Mouse (Mus musculus): Measurements from ENCODE around the gene Ubxn11. TPM values are rescaled to one million over a fixed set of nuclear protein-coding genes. Genes with fewer than 3 reads are reported as not detected.

Gene Ubxn11
- polyA plus RNA-seq, 1 experiment from 2014 or later: 2.1 TPM

DNA sequence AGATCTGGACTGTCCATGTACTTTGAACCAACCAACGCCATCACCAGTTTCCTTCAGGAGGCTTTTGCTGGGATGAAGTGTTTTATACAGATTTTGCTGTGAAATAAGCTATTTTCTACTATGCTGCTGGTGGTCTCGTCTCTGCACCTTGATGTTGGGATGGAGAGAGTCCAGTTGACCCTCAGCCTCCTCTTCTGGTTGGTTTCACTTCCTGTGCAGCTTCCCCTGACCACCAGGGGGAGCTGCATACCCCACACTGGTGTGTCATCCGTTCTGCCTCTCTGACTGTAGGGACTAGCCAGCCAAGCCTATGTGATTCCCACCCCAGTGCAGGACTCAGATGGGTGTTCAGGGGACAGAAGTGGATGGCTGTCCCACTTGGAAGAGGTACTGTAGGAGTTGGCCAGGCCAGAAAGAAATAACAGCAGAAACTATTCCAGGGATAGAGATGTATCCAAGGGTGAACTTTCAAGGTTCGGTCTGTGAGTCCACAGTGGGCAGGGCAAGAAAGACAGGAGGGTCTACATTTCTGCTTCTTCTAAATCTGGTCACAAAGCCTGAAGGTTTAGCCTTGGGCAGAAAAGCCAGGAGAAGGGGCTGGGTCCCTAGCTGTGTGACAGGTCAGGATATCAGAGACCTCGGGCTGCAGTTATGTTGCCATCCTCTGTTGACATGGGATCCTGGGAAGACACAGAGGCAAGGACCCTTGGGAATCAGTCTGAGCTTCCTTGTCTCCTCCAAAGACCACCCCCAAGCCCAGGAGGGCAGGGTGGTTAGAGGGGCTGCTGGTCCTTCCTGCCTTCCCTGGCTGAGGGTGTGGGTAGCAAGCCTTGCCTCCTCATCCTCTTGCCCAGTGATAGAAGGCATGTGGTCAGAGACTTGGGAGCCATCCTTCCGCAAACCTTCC is 9.7 kb upstream of the Ubxn11 start:
- Histone ChIP-seq H3K9me3 (no peaks in the 10 kb centered on the region), H3K9ac (no peak overlapping the region), H3K4me3 (no peak overlapping the region), H3K27ac (replicated peaks) (no peak overlapping the region), H3K27me3 (replicated peaks) (no peaks in the 10 kb centered on the region), H3K36me3 (no peaks in the 10 kb centered on the region), H3K4me1 (no peaks in the 10 kb centered on the region), H3K4me2 (no peak overlapping the region)
- ATAC-seq (ENCODE audit: extremely low read depth, insufficient number of reproducible peaks, low FRiP score, low TSS enrichment): no peak
- 68% methylated on average over 6 of the region's 6 CpGs for WGBS

DNA sequence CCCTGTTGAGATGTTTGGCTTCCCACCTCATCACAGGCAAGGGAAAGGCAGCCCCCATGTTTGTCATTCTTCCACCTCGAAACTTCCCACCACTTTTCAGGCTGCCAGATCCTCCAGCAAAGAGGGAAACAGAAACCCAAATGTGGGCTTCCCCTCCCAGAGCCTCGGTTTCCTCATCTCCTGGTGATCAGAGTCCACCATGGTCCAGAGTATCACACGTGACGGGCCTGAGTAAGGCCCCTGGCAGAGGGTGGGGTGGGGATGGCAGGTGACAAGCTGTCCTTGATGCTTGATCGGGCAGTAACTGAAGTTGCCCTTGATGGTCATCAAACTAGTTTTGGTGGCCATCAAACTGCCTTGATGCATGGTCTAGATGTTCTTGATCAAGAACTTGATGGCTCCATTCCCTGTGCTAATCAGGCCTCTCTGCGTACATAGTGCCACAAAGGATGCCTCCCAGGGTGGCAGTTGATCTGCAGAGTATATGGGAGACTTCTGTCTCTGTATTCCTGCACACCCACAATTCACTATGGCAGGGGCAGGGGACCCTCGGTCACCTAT is 8.3 kb upstream of the Ubxn11 start:
- no peak overlapping the region for H3K9ac ChIP-seq
- H3K36me3 ChIP-seq: no peaks in the 10 kb centered on the region
- 78% methylated on average over 7 of the region's 7 CpGs for WGBS
- H3K4me3 ChIP-seq: no peak overlapping the region
- H3K4me1 ChIP-seq: no peaks in the 10 kb centered on the region; the same call in 1 of the 2 replicates
- no peak overlapping the region for H3K4me2 ChIP-seq
- ATAC-seq (ENCODE audit: extremely low read depth, insufficient number of reproducible peaks, low FRiP score, low TSS enrichment): no peak
- H3K27ac ChIP-seq (replicated peaks): no peak overlapping the region
- H3K27me3 ChIP-seq (replicated peaks): no peaks in the 10 kb centered on the region
- no peaks in the 10 kb centered on the region for H3K9me3 ChIP-seq

DNA sequence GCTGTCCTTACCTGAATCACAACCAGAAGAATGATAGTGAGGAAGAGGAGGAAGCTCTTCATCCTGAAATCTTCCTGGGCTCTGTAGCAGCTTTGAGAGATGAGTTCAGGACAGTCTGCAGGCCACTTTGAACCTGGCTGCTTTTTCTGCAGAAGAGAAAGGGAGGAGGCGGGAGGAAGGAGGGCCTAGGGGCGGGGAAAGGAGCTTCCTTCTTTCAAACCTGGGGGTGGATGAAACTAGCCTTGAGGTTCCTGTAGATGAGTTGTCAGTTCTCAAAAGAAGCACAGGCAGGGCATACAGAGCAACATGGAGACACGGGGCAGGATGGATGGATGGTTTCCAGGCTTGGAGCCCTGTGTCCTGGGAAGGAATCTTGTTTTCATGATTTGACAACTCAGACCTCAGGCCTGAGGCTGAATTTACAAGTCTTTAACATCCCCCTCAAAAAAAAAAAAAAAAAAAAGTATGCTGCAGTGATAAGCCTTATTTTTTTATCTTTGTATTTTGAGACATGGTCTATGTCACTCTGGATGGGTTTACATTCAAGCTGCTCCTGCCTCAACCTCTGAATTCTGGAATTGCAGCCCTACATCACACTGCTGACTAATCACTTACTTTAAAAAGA is 7.3 kb upstream of the Ubxn11 start, which contains the start of gene Cd52:
Gene Cd52 (minus strand): TSS at position 160 of the 625 bp plus-strand sequence.
- H3K9ac ChIP-seq: no peak within 1 kb of the TSS
- H3K9me3 ChIP-seq: no peaks in the 10 kb centered on the region
- no peaks in the 10 kb centered on the region for H3K36me3 ChIP-seq
- no peak for ATAC-seq (ENCODE audit: extremely low read depth, insufficient number of reproducible peaks, low FRiP score, low TSS enrichment)
- H3K27ac ChIP-seq (replicated peaks): no peak within 1 kb of the TSS
- H3K4me1 ChIP-seq: no peaks in the 10 kb centered on the region; the same call in 1 of the 2 replicates
- no peak within 1 kb of the TSS for H3K4me2 ChIP-seq
- no peak within 1 kb of the TSS for H3K4me3 ChIP-seq
- no peaks in the 10 kb centered on the region for H3K27me3 ChIP-seq (replicated peaks)
- 56% methylated on average over 3 of the region's 3 CpGs for WGBS

DNA sequence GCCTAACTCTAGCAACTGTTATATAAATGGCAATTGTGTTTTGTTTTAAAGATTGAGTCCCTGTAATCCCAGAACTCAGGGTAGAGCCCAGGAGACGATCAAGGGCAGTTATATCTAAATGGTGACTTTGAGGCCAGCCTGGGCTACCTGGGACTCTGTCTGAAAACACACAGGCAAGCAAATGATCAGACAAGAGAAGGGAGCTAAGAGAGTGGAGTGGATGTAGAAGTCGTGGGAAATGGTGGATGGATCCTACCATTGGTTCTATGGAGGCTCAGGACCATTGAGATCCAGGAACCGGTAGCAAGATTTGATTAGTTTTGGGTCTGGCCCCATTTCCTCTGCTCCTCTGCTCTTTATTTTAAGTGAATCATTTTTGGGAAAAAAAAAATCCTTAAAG is 6.2 kb upstream of the Ubxn11 start:
- Histone ChIP-seq H3K36me3 (no peaks in the 10 kb centered on the region), H3K4me3 (no peak overlapping the region), H3K27me3 (replicated peaks) (no peaks in the 10 kb centered on the region), H3K27ac (replicated peaks) (no peak overlapping the region), H3K4me2 (no peak overlapping the region), H3K9me3 (no peaks in the 10 kb centered on the region), H3K9ac (no peak overlapping the region), H3K4me1 (no peaks in the 10 kb centered on the region; the same call in 1 of the 2 replicates)
- no peak for ATAC-seq (ENCODE audit: extremely low read depth, insufficient number of reproducible peaks, low FRiP score, low TSS enrichment)
- WGBS: 72% methylated on average over 3 of the region's 3 CpGs

DNA sequence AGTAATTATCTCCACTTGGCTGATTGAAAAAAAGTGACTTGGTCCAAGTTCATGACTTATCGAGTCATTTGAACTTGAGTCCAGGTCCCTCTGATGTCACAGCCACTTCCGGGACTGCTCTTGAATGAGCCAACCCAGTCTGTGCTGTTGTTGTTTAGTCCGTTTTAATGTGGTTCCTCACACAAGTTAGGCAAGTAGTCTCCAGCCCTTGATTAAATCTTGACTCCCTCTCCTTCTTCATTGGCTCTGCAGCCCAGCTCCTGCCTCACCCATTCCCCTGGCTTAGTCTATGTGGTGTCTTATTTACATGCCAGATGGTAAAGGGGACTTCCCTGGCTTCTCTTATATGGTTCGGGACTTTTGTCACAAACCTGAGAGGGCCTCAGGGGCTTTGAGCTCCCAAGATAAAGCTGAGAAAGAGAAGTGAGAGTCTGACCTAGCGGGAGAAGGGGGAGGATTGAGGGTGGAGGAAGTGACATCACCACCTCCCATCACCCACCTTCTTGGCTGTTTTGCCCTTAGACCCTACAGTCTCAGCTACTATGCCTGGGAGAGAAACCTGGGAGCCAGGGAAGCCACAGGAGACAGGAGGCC is 5.3 kb upstream of the Ubxn11 start:
- WGBS: 62% methylated on average over 5 of the region's 5 CpGs
- ATAC-seq (ENCODE audit: extremely low read depth, insufficient number of reproducible peaks, low FRiP score, low TSS enrichment): no peak
- Histone ChIP-seq H3K27me3 (replicated peaks) (no peaks in the 10 kb centered on the region), H3K9ac (no peak overlapping the region), H3K36me3 (no peaks in the 10 kb centered on the region), H3K4me1 (no peaks in the 10 kb centered on the region; the same call in 1 of the 2 replicates), H3K4me2 (no peak overlapping the region), H3K9me3 (no peaks in the 10 kb centered on the region), H3K27ac (replicated peaks) (no peak overlapping the region), H3K4me3 (no peak overlapping the region)

DNA sequence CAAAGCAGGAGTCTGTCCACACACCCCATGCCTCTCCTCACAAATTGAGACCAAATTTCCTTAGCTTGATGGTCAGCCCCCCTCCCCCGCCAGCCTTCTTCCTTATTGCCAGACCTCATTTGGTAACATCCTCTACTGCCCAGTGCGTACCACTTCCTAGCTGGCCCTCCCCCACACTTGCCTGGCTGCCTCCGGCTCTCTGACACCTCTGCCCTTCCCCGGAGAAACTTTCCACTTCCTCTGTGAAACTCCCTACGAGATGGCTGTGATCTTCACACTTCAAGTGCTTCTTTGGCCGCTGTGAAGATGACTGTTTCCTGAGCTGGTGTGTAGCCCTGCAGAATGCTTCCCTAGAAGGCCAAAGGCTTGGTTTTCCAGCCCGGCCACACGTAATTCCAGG is 3.7 kb upstream of the Ubxn11 start:
- no peak for ATAC-seq (ENCODE audit: extremely low read depth, insufficient number of reproducible peaks, low FRiP score, low TSS enrichment)
- H3K4me3 ChIP-seq: no peak overlapping the region

DNA sequence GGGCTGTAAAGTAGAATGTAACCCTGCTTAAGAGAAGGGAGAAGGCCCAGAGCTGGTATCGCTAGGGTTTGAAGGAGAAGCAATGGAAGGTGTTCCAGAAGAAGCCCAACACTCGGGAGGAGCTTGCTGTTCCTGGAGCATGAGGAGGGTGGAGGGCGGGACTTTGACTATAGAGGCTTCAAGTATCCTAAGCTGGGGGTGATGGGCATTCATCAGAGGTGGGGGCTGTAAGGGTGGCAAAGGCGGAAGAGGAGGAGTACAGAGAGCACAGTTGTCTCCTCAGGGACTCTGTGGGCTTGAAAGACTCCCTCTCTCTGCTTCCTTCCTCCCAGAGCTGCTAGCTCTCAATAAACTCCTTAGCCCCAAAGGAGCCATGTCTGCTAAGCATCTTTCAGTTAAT is 2.1 kb upstream of the Ubxn11 start:
- no peak overlapping the region for H3K27ac ChIP-seq (replicated peaks)
- peaks cover 6% of the 10 kb centered on the region for H3K4me1 ChIP-seq
- H3K27me3 ChIP-seq (replicated peaks): no peaks in the 10 kb centered on the region
- H3K9me3 ChIP-seq: no peaks in the 10 kb centered on the region
- H3K9ac ChIP-seq: no peak overlapping the region
- H3K36me3 ChIP-seq: no peaks in the 10 kb centered on the region
- no peak overlapping the region for H3K4me3 ChIP-seq
- WGBS: 65% methylated on average over 4 of the region's 4 CpGs
- no peak for ATAC-seq (ENCODE audit: extremely low read depth, insufficient number of reproducible peaks, low FRiP score, low TSS enrichment)
- no peak overlapping the region for H3K4me2 ChIP-seq

More for the DNA sequence above, 3.7 kb upstream of the Ubxn11 start:
- Histone ChIP-seq H3K27me3 (replicated peaks) (no peaks in the 10 kb centered on the region), H3K9ac (no peak overlapping the region), H3K36me3 (no peaks in the 10 kb centered on the region), H3K27ac (replicated peaks) (no peak overlapping the region), H3K4me2 (no peak overlapping the region), H3K4me1 (peaks cover 6% of the 10 kb centered on the region), H3K9me3 (no peaks in the 10 kb centered on the region)
- WGBS: 35% methylated on average over 8 of the region's 8 CpGs

DNA sequence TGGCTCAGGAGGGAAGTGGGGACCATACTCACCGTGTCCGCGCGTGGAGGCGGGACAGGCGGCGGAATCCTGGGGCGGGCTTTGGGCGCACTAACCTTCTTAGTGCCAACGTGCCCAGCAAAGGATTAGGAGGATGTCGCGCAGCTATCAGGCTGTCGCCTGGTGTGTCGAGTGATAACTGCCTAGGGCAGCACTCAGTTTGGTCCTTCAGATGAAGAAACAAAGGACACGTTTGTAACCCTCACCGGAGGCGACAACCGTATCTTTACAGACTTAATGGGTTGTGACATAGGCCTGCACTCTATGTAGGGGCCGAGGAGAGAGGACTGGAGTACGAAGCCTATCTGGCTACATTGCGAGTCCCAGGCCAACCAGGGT is 361 bp downstream of the Ubxn11 start:
- no peak overlapping the region for H3K27ac ChIP-seq (replicated peaks)
- H3K4me3 ChIP-seq: peak overlapping the region; percentile 84
- H3K36me3 ChIP-seq: no peaks in the 10 kb centered on the region
- no peaks in the 10 kb centered on the region for H3K27me3 ChIP-seq (replicated peaks)
- H3K4me1 ChIP-seq: peaks cover 6% of the 10 kb centered on the region
- 0 out of 2 replicates have a peak, but pooled peaks have one; percentile 28 for ATAC-seq (ENCODE audit: extremely low read depth, insufficient number of reproducible peaks, low FRiP score, low TSS enrichment)
- peak overlapping the region; percentile 80 for H3K4me2 ChIP-seq
- H3K9me3 ChIP-seq: no peaks in the 10 kb centered on the region
- peak overlapping the region; percentile 82 for H3K9ac ChIP-seq
- 3% methylated on average over 21 of the region's 21 CpGs for WGBS

DNA sequence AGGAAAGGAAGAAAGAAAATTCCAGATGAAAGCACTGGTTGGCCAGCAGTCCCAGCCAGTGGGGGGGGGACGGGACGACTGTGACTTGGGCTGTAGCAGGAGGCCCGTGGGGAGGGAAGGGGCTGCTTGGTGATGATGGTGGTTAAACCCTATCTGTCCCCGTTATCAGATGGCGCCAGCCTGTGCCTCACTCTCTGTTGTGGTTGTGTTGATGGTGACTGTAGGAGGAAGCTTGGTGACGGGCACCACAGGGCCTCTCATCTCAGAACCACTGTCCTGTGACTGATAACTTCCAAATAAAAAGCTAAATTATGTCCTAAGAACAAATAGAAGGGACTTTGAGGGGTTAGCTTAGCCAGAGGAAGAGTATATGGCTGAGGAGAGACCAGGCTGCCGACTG is 3.7 kb downstream of the Ubxn11 start:
- Histone ChIP-seq H3K27me3 (replicated peaks) (no peaks in the 10 kb centered on the region; the same call in 1 of the 2 replicates), H3K4me3 (no peak overlapping the region), H3K4me1 (peaks cover 21% of the 10 kb centered on the region), H3K9me3 (no peaks in the 10 kb centered on the region), H3K4me2 (no peak overlapping the region), H3K9ac (no peak overlapping the region), H3K27ac (replicated peaks) (no peak overlapping the region), H3K36me3 (no peaks in the 10 kb centered on the region)
- ATAC-seq (ENCODE audit: extremely low read depth, insufficient number of reproducible peaks, low FRiP score, low TSS enrichment): no peak
- 50% methylated on average over 7 of the region's 7 CpGs for WGBS

DNA sequence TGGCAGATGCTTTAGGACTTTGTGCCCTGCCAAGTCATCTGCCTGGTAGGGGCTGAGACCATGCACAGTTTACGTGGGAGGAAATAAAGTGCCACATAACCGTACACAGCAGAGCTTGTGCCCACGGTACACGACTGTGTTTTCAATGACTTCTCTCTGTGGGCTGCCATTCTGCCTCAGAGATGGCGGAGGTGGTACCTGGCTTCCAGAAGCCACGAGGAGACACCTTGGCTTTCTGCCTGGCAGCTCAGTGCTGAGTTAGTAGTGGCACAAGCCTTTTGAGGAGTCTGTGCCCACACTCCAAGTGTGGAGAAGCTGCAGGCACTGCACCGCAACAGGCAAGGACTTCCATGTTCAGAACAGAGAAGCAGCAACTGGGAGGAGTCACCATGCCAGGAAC is 5.4 kb downstream of the Ubxn11 start:
- no peak overlapping the region for H3K4me2 ChIP-seq
- H3K9ac ChIP-seq: no peak overlapping the region
- H3K4me3 ChIP-seq: no peak overlapping the region
- no peak overlapping the region for H3K27ac ChIP-seq (replicated peaks)
- ATAC-seq (ENCODE audit: extremely low read depth, insufficient number of reproducible peaks, low FRiP score, low TSS enrichment): no peak
- H3K4me1 ChIP-seq: peaks cover 24% of the 10 kb centered on the region
- H3K9me3 ChIP-seq: no peaks in the 10 kb centered on the region
- WGBS: 80% methylated on average over 7 of the region's 7 CpGs
- H3K36me3 ChIP-seq: no peaks in the 10 kb centered on the region
- no peaks in the 10 kb centered on the region; the same call in 1 of the 2 replicates for H3K27me3 ChIP-seq (replicated peaks)

DNA sequence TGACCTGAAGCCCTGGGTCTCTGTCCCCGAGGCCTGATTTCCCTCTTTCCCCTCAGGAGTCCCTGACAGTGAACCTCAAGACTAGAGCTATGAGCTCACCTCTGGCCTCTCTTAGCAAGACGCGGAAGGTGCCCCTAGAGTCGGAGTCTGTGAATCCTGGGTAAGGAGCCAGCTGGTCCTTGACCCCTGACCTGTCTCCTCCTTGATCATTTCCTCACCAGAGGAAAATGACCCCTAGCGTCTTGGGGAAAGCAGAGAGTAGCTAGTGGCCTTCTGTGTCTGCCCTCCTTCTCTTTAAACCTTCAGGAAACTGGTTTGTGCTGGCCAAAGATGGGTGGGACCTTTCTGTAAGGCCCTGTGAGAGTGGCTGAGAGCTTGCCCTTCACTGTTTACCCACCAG is 5.8 kb downstream of the Ubxn11 start:
- peaks cover 21% of the 10 kb centered on the region for H3K4me1 ChIP-seq
- no peak for ATAC-seq (ENCODE audit: extremely low read depth, insufficient number of reproducible peaks, low FRiP score, low TSS enrichment)
- WGBS: 46% methylated on average over 5 of the region's 5 CpGs
- H3K9ac ChIP-seq: no peak overlapping the region
- no peak overlapping the region for H3K4me2 ChIP-seq
- no peaks in the 10 kb centered on the region for H3K36me3 ChIP-seq
- no peaks in the 10 kb centered on the region for H3K9me3 ChIP-seq
- no peak overlapping the region for H3K27ac ChIP-seq (replicated peaks)
- no peaks in the 10 kb centered on the region; the same call in 1 of the 2 replicates for H3K27me3 ChIP-seq (replicated peaks)
- no peak overlapping the region for H3K4me3 ChIP-seq

Measured in heart, embryonic 13.5 days (tissue).